Comparison of ENCODE assay signal across 22 mouse cellular contexts in genomic region chr1:23538419-23538818, GRCm38 (mm10).
DNase-seq lines count a peak whose midpoint lies in the region; ATAC-seq and TF ChIP-seq lines count a peak whose summit lies in the region.
"Had no signal": no experiment of that assay in that cellular context is flagged by ENCODE, and none has a peak within 500 bp of the region (broad histone marks: within the 10 kb centered on the region; RNA-seq: fewer than 3 reads in every experiment).

No protein-coding gene starts in this region.

- TF ChIP-seq CTCF in hindbrain, postnatal 0 days (IDR thresholded peaks at IDR 0.05; ENCODE audit: low read depth), result no peak

- H3K36me3 ChIP-seq in hindbrain, embryonic 14.5 days (replicated peaks; ENCODE audit: control insufficient read depth, insufficient read depth), result no peaks in the 10 kb centered on the region
- no peaks in the 10 kb centered on the region for H3K36me3 ChIP-seq in hindbrain, embryonic 10.5 days
- H3K36me3 ChIP-seq in hindbrain, postnatal 0 days (ENCODE audit: insufficient read depth, low read length), result no peaks in the 10 kb centered on the region
- no peaks in the 10 kb centered on the region for H3K36me3 ChIP-seq in hindbrain, embryonic 11.5 days (ENCODE audit: control insufficient read depth, insufficient read depth, low read length)
- no peaks in the 10 kb centered on the region for H3K36me3 ChIP-seq in midbrain, embryonic 16.5 days (ENCODE audit: control insufficient read depth, insufficient read depth, low read length)
- H3K36me3 ChIP-seq in midbrain, embryonic 11.5 days (ENCODE audit: control insufficient read depth, insufficient read depth, low read length), result no peaks in the 10 kb centered on the region
- H3K36me3 ChIP-seq: embryonic facial prominence, embryonic 12.5 days; embryonic facial prominence, embryonic 15.5 days had no signal

- no peaks in the 10 kb centered on the region for H3K27me3 ChIP-seq in hindbrain, embryonic 14.5 days (ENCODE audit: control insufficient read depth, insufficient read depth, low read length)
- H3K27me3 ChIP-seq in hindbrain, embryonic 10.5 days (ENCODE audit: insufficient read depth, poor library complexity, severe bottlenecking), result no peaks in the 10 kb centered on the region
- no peaks in the 10 kb centered on the region for H3K27me3 ChIP-seq in hindbrain, postnatal 0 days (ENCODE audit: insufficient read depth, low read length)
- H3K27me3 ChIP-seq in hindbrain, embryonic 11.5 days (ENCODE audit: control insufficient read depth, insufficient read depth, low read length), result no peaks in the 10 kb centered on the region
- no peaks in the 10 kb centered on the region for H3K27me3 ChIP-seq in midbrain, embryonic 16.5 days (ENCODE audit: control insufficient read depth, insufficient read depth, low read depth, low read length)
- H3K27me3 ChIP-seq in midbrain, embryonic 11.5 days (ENCODE audit: control insufficient read depth, insufficient read depth, low read length), result no peaks in the 10 kb centered on the region
- H3K27me3 ChIP-seq: embryonic facial prominence, embryonic 12.5 days; embryonic facial prominence, embryonic 15.5 days had no signal

- no peak overlapping the region for H3K4me2 ChIP-seq in hindbrain, embryonic 14.5 days (replicated peaks)
- no peak overlapping the region for H3K4me2 ChIP-seq in hindbrain, postnatal 0 days (ENCODE audit: low read depth, low read length)
- H3K4me2 ChIP-seq in hindbrain, embryonic 11.5 days (replicated peaks; ENCODE audit: low read depth, low read length), result no peak overlapping the region
- no peak overlapping the region for H3K4me2 ChIP-seq in midbrain, embryonic 16.5 days (ENCODE audit: low read length)
- H3K4me2 ChIP-seq in midbrain, embryonic 11.5 days, result no peak overlapping the region
- H3K4me2 ChIP-seq: embryonic facial prominence, embryonic 12.5 days; embryonic facial prominence, embryonic 15.5 days; heart, embryonic 11.5 days had no signal

- H3K4me1 ChIP-seq in hindbrain, embryonic 14.5 days (replicated peaks; ENCODE audit: control insufficient read depth, insufficient read depth, low read length), result no peaks in the 10 kb centered on the region; the same call in 1 of the 2 replicates
- no peaks in the 10 kb centered on the region for H3K4me1 ChIP-seq in hindbrain, embryonic 10.5 days (replicated peaks)
- no peaks in the 10 kb centered on the region for H3K4me1 ChIP-seq in hindbrain, postnatal 0 days (ENCODE audit: insufficient read depth, low read length)
- no peaks in the 10 kb centered on the region for H3K4me1 ChIP-seq in hindbrain, embryonic 11.5 days (replicated peaks; ENCODE audit: control insufficient read depth, insufficient read depth, low read length)
- H3K4me1 ChIP-seq in midbrain, embryonic 16.5 days (ENCODE audit: control insufficient read depth, insufficient read depth, low read length), result no peaks in the 10 kb centered on the region
- no peaks in the 10 kb centered on the region for H3K4me1 ChIP-seq in midbrain, embryonic 11.5 days (ENCODE audit: control insufficient read depth, insufficient read depth, low read length)
- H3K4me1 ChIP-seq: embryonic facial prominence, embryonic 12.5 days; embryonic facial prominence, embryonic 15.5 days had no signal

- H3K4me3 ChIP-seq in hindbrain, embryonic 14.5 days (replicated peaks; ENCODE audit: low read length), result no peak overlapping the region
- no peak overlapping the region for H3K4me3 ChIP-seq in hindbrain, embryonic 10.5 days
- no peak overlapping the region for H3K4me3 ChIP-seq in hindbrain, postnatal 0 days (ENCODE audit: low read length)
- no peak overlapping the region for H3K4me3 ChIP-seq in hindbrain, embryonic 11.5 days (ENCODE audit: low read depth, low read length)
- no peak overlapping the region for H3K4me3 ChIP-seq in midbrain, embryonic 16.5 days (ENCODE audit: low read depth, low read length)
- H3K4me3 ChIP-seq in midbrain, embryonic 11.5 days (ENCODE audit: low read depth, low read length), result no peak overlapping the region
- H3K4me3 ChIP-seq: embryonic facial prominence, embryonic 12.5 days; embryonic facial prominence, embryonic 15.5 days; gastrocnemius, adult 2 months had no signal

- DNase-seq in hindbrain, embryonic 14.5 days (ENCODE audit: low spot score), result no peak
- no peak for DNase-seq in hindbrain, embryonic 10.5 days (ENCODE audit: low spot score)
- DNase-seq in hindbrain, postnatal 0 days (ENCODE audit: low spot score), result peak; percentile 19
- DNase-seq in hindbrain, embryonic 11.5 days (ENCODE audit: low spot score), result no peak
- DNase-seq in midbrain, embryonic 11.5 days (ENCODE audit: low spot score, missing footprints), result no peak
- DNase-seq: adrenal gland, adult 8-10 months; adrenal gland, postnatal 25 days; cerebellum, adult 18-20 months; cerebellum, adult 9-10 months; cerebellum, postnatal 14 days; forebrain, postnatal 0 days; gastrocnemius, adult 2 months; gastrocnemius, postnatal 14 days; heart, adult 11 months had no signal

- no peak overlapping the region for H3K9ac ChIP-seq in hindbrain, embryonic 14.5 days
- no peak overlapping the region for H3K9ac ChIP-seq in hindbrain, postnatal 0 days (replicated peaks; ENCODE audit: low read length)
- H3K9ac ChIP-seq in hindbrain, embryonic 11.5 days (ENCODE audit: low read depth, low read length), result no peak overlapping the region
- H3K9ac ChIP-seq in midbrain, embryonic 16.5 days (ENCODE audit: low read depth, low read length), result no peak overlapping the region
- no peak overlapping the region for H3K9ac ChIP-seq in midbrain, embryonic 11.5 days (ENCODE audit: low read length)
- H3K9ac ChIP-seq: embryonic facial prominence, embryonic 12.5 days; embryonic facial prominence, embryonic 15.5 days; forebrain, postnatal 0 days had no signal

- ATAC-seq in hindbrain, embryonic 14.5 days (ENCODE audit: low FRiP score), result no peak
- ATAC-seq in hindbrain, postnatal 0 days, result no peak
- ATAC-seq in hindbrain, embryonic 11.5 days (ENCODE audit: low FRiP score), result no peak
- peak; percentile 65 for ATAC-seq in midbrain, embryonic 16.5 days
- no peak for ATAC-seq in midbrain, embryonic 11.5 days (ENCODE audit: low FRiP score)
- ATAC-seq: activated CD4-positive, CD25-positive, alpha-beta regulatory T cell, adult 4 months; forebrain, embryonic 14.5 days; forebrain, postnatal 0 days; inflammation-experienced regulatory T-cells, adult 6 months; intestine, embryonic 16.5 days had no signal

- whole genome bisulfite sequencing in hindbrain, embryonic 14.5 days, result 28% methylated on average over 6 of the region's 6 CpGs
- WGBS in hindbrain, embryonic 10.5 days, result 42% methylated on average over 6 of the region's 6 CpGs
- 34% methylated on average over 6 of the region's 6 CpGs for WGBS in hindbrain, postnatal 0 days
- WGBS in hindbrain, embryonic 11.5 days, result 42% methylated on average over 6 of the region's 6 CpGs
- WGBS in midbrain, embryonic 16.5 days, result 35% methylated on average over 6 of the region's 6 CpGs
- 38% methylated on average over 6 of the region's 6 CpGs for WGBS in midbrain, embryonic 11.5 days

- 0 out of 2 replicates have a peak overlapping the region, but pooled peaks have one; percentile 38 for H3K27ac ChIP-seq in hindbrain, embryonic 14.5 days
- H3K27ac ChIP-seq in hindbrain, embryonic 10.5 days, result no peak overlapping the region
- no peak overlapping the region for H3K27ac ChIP-seq in hindbrain, postnatal 0 days
- no peak overlapping the region for H3K27ac ChIP-seq in hindbrain, embryonic 11.5 days (ENCODE audit: low read depth, low read length)
- H3K27ac ChIP-seq in midbrain, embryonic 16.5 days (ENCODE audit: low read length), result peak overlapping the region; percentile 35
- H3K27ac ChIP-seq in midbrain, embryonic 11.5 days (ENCODE audit: low read depth, low read length), result no peak overlapping the region
- H3K27ac ChIP-seq: embryonic facial prominence, embryonic 12.5 days; embryonic facial prominence, embryonic 15.5 days; gastrocnemius, adult 2 months had no signal

- H3K9me3 ChIP-seq in hindbrain, embryonic 14.5 days (ENCODE audit: control insufficient read depth, low read length), result no peaks in the 10 kb centered on the region
- H3K9me3 ChIP-seq in hindbrain, embryonic 10.5 days, result no peaks in the 10 kb centered on the region
- no peaks in the 10 kb centered on the region for H3K9me3 ChIP-seq in hindbrain, postnatal 0 days (ENCODE audit: low read length)
- no peaks in the 10 kb centered on the region for H3K9me3 ChIP-seq in hindbrain, embryonic 11.5 days (ENCODE audit: control insufficient read depth, low read length)
- H3K9me3 ChIP-seq in midbrain, embryonic 16.5 days (replicated peaks; ENCODE audit: control insufficient read depth, low read length, poor library complexity, severe bottlenecking), result no peaks in the 10 kb centered on the region
- H3K9me3 ChIP-seq in midbrain, embryonic 11.5 days (ENCODE audit: control insufficient read depth, low read length), result no peaks in the 10 kb centered on the region
- H3K9me3 ChIP-seq: embryonic facial prominence, embryonic 12.5 days; embryonic facial prominence, embryonic 15.5 days had no signal

Comparison
In these comparisons a context has a peak if more than half of its experiments do, and no peak if none do; other contexts are left out.
1. H3K27ac ChIP-seq: peak in hindbrain, embryonic 14.5 days (single experiment) and midbrain, embryonic 16.5 days (single experiment); none in hindbrain, embryonic 10.5 days (single experiment), hindbrain, postnatal 0 days (single experiment), hindbrain, embryonic 11.5 days (single experiment) and midbrain, embryonic 11.5 days (single experiment).